Comparison of ENCODE assay signal across 8 mouse cellular contexts in genomic region chr5:140178058-140178690, GRCm38 (mm10).
DNase-seq lines count a peak whose midpoint lies in the region; ATAC-seq and TF ChIP-seq lines count a peak whose summit lies in the region.
"Had no signal": no experiment of that assay in that cellular context is flagged by ENCODE, and none has a peak within 500 bp of the region (broad histone marks: within the 10 kb centered on the region; RNA-seq: fewer than 3 reads in every experiment).

No protein-coding gene starts in this region.

- DNase-seq in adrenal gland, adult (ENCODE audit: inconsistent age in 2 of 2, low spot score in 1 of 2) = peak; percentile 84 to 91
- DNase-seq in adrenal gland, postnatal 14 days = peak; percentile 73
- peak; percentile 64 to 78 for DNase-seq in heart, adult 18-20 months
- DNase-seq in ovary, adult 18-20 months (ENCODE audit: low spot score) = peak; percentile 76
- no peak for DNase-seq in thymus, postnatal 25 days

- no peak overlapping the region for H3K9ac ChIP-seq in kidney, embryonic 14.5 days (ENCODE audit: low read depth, low read length)
- no peak overlapping the region for H3K9ac ChIP-seq in intestine, postnatal 0 days (ENCODE audit: low read depth, low read length)
- H3K9ac ChIP-seq: stomach, embryonic 15.5 days had no signal

- TF ChIP-seq CTCF in intestine, postnatal 0 days (IDR thresholded peaks at IDR 0.05; ENCODE audit: low read depth) = no peak

- H3K9me3 ChIP-seq in kidney, embryonic 14.5 days (ENCODE audit: control insufficient read depth, low read length) = no peaks in the 10 kb centered on the region
- H3K9me3 ChIP-seq in intestine, postnatal 0 days (ENCODE audit: control insufficient read depth) = no peaks in the 10 kb centered on the region
- H3K9me3 ChIP-seq: stomach, embryonic 15.5 days had no signal

- peaks cover 27% of the 10 kb centered on the region for H3K4me1 ChIP-seq in kidney, embryonic 14.5 days (ENCODE audit: control insufficient read depth, insufficient read depth, low read length)
- no peaks in the 10 kb centered on the region for H3K4me1 ChIP-seq in intestine, postnatal 0 days (replicated peaks; ENCODE audit: control insufficient read depth, insufficient read depth, low read length)

- peak; percentile 51; the same call in 1 of the 2 replicates for ATAC-seq in kidney, embryonic 14.5 days (ENCODE audit: low FRiP score, low TSS enrichment)
- no peak for ATAC-seq in intestine, postnatal 0 days

- no peak overlapping the region for H3K4me3 ChIP-seq in kidney, embryonic 14.5 days (ENCODE audit: low read length)
- H3K4me3 ChIP-seq in intestine, postnatal 0 days (ENCODE audit: low read depth, low read length) = no peak overlapping the region
- H3K4me3 ChIP-seq: stomach, embryonic 15.5 days had no signal

- no peak overlapping the region; the same call in 1 of the 2 replicates for H3K27ac ChIP-seq in kidney, embryonic 14.5 days (ENCODE audit: low read depth, low read length)
- no peak overlapping the region for H3K27ac ChIP-seq in intestine, postnatal 0 days (ENCODE audit: low read depth, low read length)
- H3K27ac ChIP-seq: stomach, embryonic 15.5 days had no signal

- no peaks in the 10 kb centered on the region for H3K36me3 ChIP-seq in kidney, embryonic 14.5 days (ENCODE audit: control insufficient read depth, insufficient read depth, low read length)
- H3K36me3 ChIP-seq in intestine, postnatal 0 days (ENCODE audit: control insufficient read depth, insufficient read depth) = no peaks in the 10 kb centered on the region
- H3K36me3 ChIP-seq: stomach, embryonic 15.5 days had no signal

- H3K27me3 ChIP-seq in kidney, embryonic 14.5 days (ENCODE audit: control insufficient read depth, insufficient read depth, low read length) = no peaks in the 10 kb centered on the region
- H3K27me3 ChIP-seq in intestine, postnatal 0 days (replicated peaks; ENCODE audit: control insufficient read depth, insufficient read depth, low read length) = no peaks in the 10 kb centered on the region
- H3K27me3 ChIP-seq: stomach, embryonic 15.5 days had no signal

- WGBS in kidney, embryonic 14.5 days = 36% methylated on average over 10 of the region's 10 CpGs
- WGBS in intestine, postnatal 0 days = 70% methylated on average over 10 of the region's 10 CpGs

- no peak overlapping the region for H3K4me2 ChIP-seq in kidney, embryonic 14.5 days (replicated peaks; ENCODE audit: low read depth, low read length)
- H3K4me2 ChIP-seq in intestine, postnatal 0 days (replicated peaks; ENCODE audit: low read depth) = no peak overlapping the region
- H3K4me2 ChIP-seq: stomach, embryonic 15.5 days had no signal
